In genomic region chr11:24214509-24215134, GRCm38 (mm10) we compare ENCODE assay signal across 12 mouse cellular contexts.
"Had no signal": no experiment of that assay in that cellular context is flagged by ENCODE, and none has a peak within 500 bp of the region (broad histone marks: within the 10 kb centered on the region; RNA-seq: fewer than 3 reads in every experiment).

No protein-coding gene starts in this region.

- H3K9ac ChIP-seq: liver, embryonic 14.5 days; midbrain, embryonic 13.5 days; neural tube, embryonic 15.5 days had no signal

- H3K4me2 ChIP-seq: midbrain, embryonic 13.5 days; neural tube, embryonic 15.5 days had no signal

- H3K27ac ChIP-seq: kidney, postnatal 0 days; liver, embryonic 14.5 days; midbrain, embryonic 13.5 days; neural tube, embryonic 15.5 days; stomach, postnatal 0 days had no signal

- H3K4me3 ChIP-seq: midbrain, embryonic 13.5 days; myocyte; neural tube, embryonic 15.5 days had no signal

- H3K4me1 ChIP-seq: neural tube, embryonic 15.5 days had no signal

- DNase-seq: kidney, adult 11 months; kidney, adult 9 months; lung, adult 18-20 months; right cerebral cortex, adult 18-20 months; thymus, adult 2 months; thymus, postnatal 36 days had no signal

- H3K27me3 ChIP-seq: midbrain, embryonic 13.5 days; neural tube, embryonic 15.5 days had no signal

- H3K36me3 ChIP-seq: midbrain, embryonic 13.5 days; neural tube, embryonic 15.5 days had no signal

- H3K9me3 ChIP-seq: midbrain, embryonic 13.5 days; neural tube, embryonic 15.5 days had no signal

- ATAC-seq: midbrain, embryonic 13.5 days had no signal
